Comparison of ENCODE assay signal across 8 mouse cellular contexts in genomic region chr8:112011816-112012242, GRCm38 (mm10). TPM values are rescaled to one million over a fixed set of nuclear protein-coding genes. Genes with fewer than 3 reads are reported as not detected.
DNase-seq lines count a peak whose midpoint lies in the region; ATAC-seq lines count a peak whose summit lies in the region.

No protein-coding gene starts in this region.

- H3K9me3 ChIP-seq in forebrain, embryonic 13.5 days (replicated peaks), result no peaks in the 10 kb centered on the region
- H3K9me3 ChIP-seq in hindbrain, embryonic 15.5 days, result no peaks in the 10 kb centered on the region
- no peaks in the 10 kb centered on the region for H3K9me3 ChIP-seq in limb, embryonic 12.5 days
- H3K9me3 ChIP-seq in midbrain, embryonic 10.5 days (replicated peaks), result no peaks in the 10 kb centered on the region

- peak overlapping the region; percentile 96 for H3K4me2 ChIP-seq in forebrain, embryonic 13.5 days
- peak overlapping the region; percentile 82 for H3K4me2 ChIP-seq in hindbrain, embryonic 15.5 days
- peak overlapping the region; percentile 79 for H3K4me2 ChIP-seq in limb, embryonic 12.5 days

- H3K36me3 ChIP-seq in forebrain, embryonic 13.5 days (ENCODE audit: poor library complexity, severe bottlenecking), result peaks cover 23% of the 10 kb centered on the region
- H3K36me3 ChIP-seq in hindbrain, embryonic 15.5 days, result peaks cover 8% of the 10 kb centered on the region
- peaks cover 32% of the 10 kb centered on the region for H3K36me3 ChIP-seq in limb, embryonic 12.5 days
- H3K36me3 ChIP-seq in midbrain, embryonic 10.5 days, result peaks cover 24% of the 10 kb centered on the region

- peak; percentile 40 for DNase-seq in R1 (ENCODE audit: low read depth, low spot score)
- DNase-seq in c-Kit-positive CD71-positive TER-119-positive erythroid progenitor cells, embryonic 14.5 days (ENCODE audit: low spot score), result peak; percentile 39
- DNase-seq in midbrain, embryonic 10.5 days (ENCODE audit: low spot score), result no peak
- peak; percentile 46 for DNase-seq in right cerebral cortex, postnatal 4 days
- peak; percentile 58 for DNase-seq in yolk sac, embryonic 10.5 days (ENCODE audit: low spot score)

- H3K9ac ChIP-seq in forebrain, embryonic 13.5 days, result peak overlapping the region; percentile 96
- H3K9ac ChIP-seq in hindbrain, embryonic 15.5 days, result peak overlapping the region; percentile 95
- peak overlapping the region; percentile 87 for H3K9ac ChIP-seq in limb, embryonic 12.5 days (replicated peaks)

- peak overlapping the region; percentile 76 for H3K27ac ChIP-seq in forebrain, embryonic 13.5 days
- peak overlapping the region; percentile 87 for H3K27ac ChIP-seq in hindbrain, embryonic 15.5 days (replicated peaks)
- peak overlapping the region; percentile 88 for H3K27ac ChIP-seq in limb, embryonic 12.5 days
- H3K27ac ChIP-seq in midbrain, embryonic 10.5 days (replicated peaks), result peak overlapping the region; percentile 88

- no peaks in the 10 kb centered on the region for H3K27me3 ChIP-seq in forebrain, embryonic 13.5 days
- H3K27me3 ChIP-seq in hindbrain, embryonic 15.5 days, result no peaks in the 10 kb centered on the region
- no peaks in the 10 kb centered on the region for H3K27me3 ChIP-seq in limb, embryonic 12.5 days
- no peaks in the 10 kb centered on the region for H3K27me3 ChIP-seq in midbrain, embryonic 10.5 days (ENCODE audit: low read depth, poor library complexity, severe bottlenecking)

- H3K4me3 ChIP-seq in forebrain, embryonic 13.5 days, result peak overlapping the region; percentile 99
- H3K4me3 ChIP-seq in hindbrain, embryonic 15.5 days, result peak overlapping the region; percentile 95
- peak overlapping the region; percentile 92 for H3K4me3 ChIP-seq in limb, embryonic 12.5 days (replicated peaks)
- H3K4me3 ChIP-seq in midbrain, embryonic 10.5 days, result peak overlapping the region; percentile 97

- peaks cover 26% of the 10 kb centered on the region for H3K4me1 ChIP-seq in forebrain, embryonic 13.5 days
- H3K4me1 ChIP-seq in hindbrain, embryonic 15.5 days (replicated peaks), result peaks cover 24% of the 10 kb centered on the region
- H3K4me1 ChIP-seq in limb, embryonic 12.5 days (replicated peaks), result peaks cover 23% of the 10 kb centered on the region
- peaks cover 29% of the 10 kb centered on the region for H3K4me1 ChIP-seq in midbrain, embryonic 10.5 days

- ATAC-seq in forebrain, embryonic 13.5 days, result no peak
- no peak; the same call in 1 of the 2 replicates for ATAC-seq in hindbrain, embryonic 15.5 days (ENCODE audit: low FRiP score, low read depth)
- peak; percentile 33; the same call in 1 of the 2 replicates for ATAC-seq in limb, embryonic 12.5 days (ENCODE audit: insufficient number of reproducible peaks, insufficient read depth, low FRiP score, low TSS enrichment, low read depth)

- under 1% methylated on average over 39 of the region's 40 CpGs for WGBS in forebrain, embryonic 13.5 days
- WGBS in hindbrain, embryonic 15.5 days, result under 1% methylated on average over 39 of the region's 40 CpGs
- WGBS in limb, embryonic 12.5 days, result under 1% methylated on average over 40 of the region's 40 CpGs
- under 1% methylated on average over 40 of the region's 40 CpGs for WGBS in midbrain, embryonic 10.5 days

RNA-seq across cellular contexts. Expression of gene Terf2ip, which starts 0.6 kb away (rescaled TPM):
- polyA plus RNA-seq in forebrain, embryonic 13.5 days (2015; fragmentation: Nextera tagmentation; extraction: Ambion mirVana), result 39.2 and 44.2 TPM in 2 replicates
- 63.9 and 68.4 TPM in 2 replicates for polyA plus RNA-seq in hindbrain, embryonic 15.5 days (2015; fragmentation: Nextera tagmentation; extraction: Ambion mirVana)
- 29.4 and 30.5 TPM in 2 replicates for polyA plus RNA-seq in limb, embryonic 12.5 days (2016; fragmentation: Nextera tagmentation; extraction: Ambion mirVana)
- polyA plus RNA-seq in midbrain, embryonic 10.5 days (2016; fragmentation: Nextera tagmentation; extraction: Ambion mirVana), result 29.9 and 32.3 TPM in 2 replicates

RNA-seq across cellular contexts. Expression of gene Kars, which starts 0.7 kb away (rescaled TPM):
- polyA plus RNA-seq in forebrain, embryonic 13.5 days (2015; fragmentation: Nextera tagmentation; extraction: Ambion mirVana), result 192 and 198 TPM in 2 replicates
- polyA plus RNA-seq in hindbrain, embryonic 15.5 days (2015; fragmentation: Nextera tagmentation; extraction: Ambion mirVana), result 158 and 168 TPM in 2 replicates
- polyA plus RNA-seq in limb, embryonic 12.5 days (2016; fragmentation: Nextera tagmentation; extraction: Ambion mirVana), result 237 and 240 TPM in 2 replicates
- polyA plus RNA-seq in midbrain, embryonic 10.5 days (2016; fragmentation: Nextera tagmentation; extraction: Ambion mirVana), result 245 and 265 TPM in 2 replicates

RNA-seq across cellular contexts. Expression of gene Gm6793, which starts 3.0 kb away (rescaled TPM):
- polyA plus RNA-seq in forebrain, embryonic 13.5 days (2015; fragmentation: Nextera tagmentation; extraction: Ambion mirVana), result 0.65 and 0.68 TPM in 2 replicates
- polyA plus RNA-seq in hindbrain, embryonic 15.5 days (2015; fragmentation: Nextera tagmentation; extraction: Ambion mirVana), result 0.69 and 0.79 TPM in 2 replicates
- polyA plus RNA-seq in limb, embryonic 12.5 days (2016; fragmentation: Nextera tagmentation; extraction: Ambion mirVana), result 0.51 and 1.3 TPM in 2 replicates
- polyA plus RNA-seq in midbrain, embryonic 10.5 days (2016; fragmentation: Nextera tagmentation; extraction: Ambion mirVana), result 0.26 and 0.76 TPM in 2 replicates

RNA-seq across cellular contexts. Expression of gene Adat1, which starts 19.7 kb away (rescaled TPM):
- polyA plus RNA-seq in forebrain, embryonic 13.5 days (2015; fragmentation: Nextera tagmentation; extraction: Ambion mirVana), result 10.5 and 12.6 TPM in 2 replicates
- polyA plus RNA-seq in hindbrain, embryonic 15.5 days (2015; fragmentation: Nextera tagmentation; extraction: Ambion mirVana), result 7.8 and 8.0 TPM in 2 replicates
- 13.4 and 13.5 TPM in 2 replicates for polyA plus RNA-seq in limb, embryonic 12.5 days (2016; fragmentation: Nextera tagmentation; extraction: Ambion mirVana)
- 13.1 and 15.9 TPM in 2 replicates for polyA plus RNA-seq in midbrain, embryonic 10.5 days (2016; fragmentation: Nextera tagmentation; extraction: Ambion mirVana)
